Mouse (Mus musculus): Measurements from ENCODE around the gene Paqr6. TPM values are rescaled to one million over a fixed set of nuclear protein-coding genes. Genes with fewer than 3 reads are reported as not detected.

Paqr6 gene
- 0.85 TPM for polyA plus RNA-seq (2014; fragmentation: Illumina TruSeq; extraction: RNeasy Lipid Tissue Mini Kit (QIAGEN cat#74804); ENCODE audit: low read depth, low replicate concordance)

DNA sequence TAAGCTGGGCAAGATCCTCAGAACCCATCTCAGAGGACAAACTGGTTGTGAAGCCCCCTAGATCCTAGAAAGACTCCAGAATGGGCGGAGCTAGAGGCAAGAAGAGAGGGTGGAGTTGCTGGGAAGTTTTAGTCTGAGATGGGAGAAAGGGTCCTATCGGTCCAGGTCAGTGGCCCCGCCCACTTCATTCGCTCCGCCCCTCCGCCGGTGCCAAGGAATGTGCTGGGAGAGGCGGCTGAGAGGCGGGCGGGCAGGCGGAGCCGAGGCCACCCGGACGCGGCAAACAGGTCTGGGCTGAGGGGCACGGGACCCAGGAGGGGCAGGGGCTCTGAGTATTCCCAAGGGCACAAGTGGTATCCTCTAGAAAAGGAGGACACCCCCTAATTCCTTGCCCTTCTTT is at the start of gene Paqr6:
TSS of gene Paqr6 (plus strand) at position 248 of the 400 bp plus-strand sequence.

DNA sequence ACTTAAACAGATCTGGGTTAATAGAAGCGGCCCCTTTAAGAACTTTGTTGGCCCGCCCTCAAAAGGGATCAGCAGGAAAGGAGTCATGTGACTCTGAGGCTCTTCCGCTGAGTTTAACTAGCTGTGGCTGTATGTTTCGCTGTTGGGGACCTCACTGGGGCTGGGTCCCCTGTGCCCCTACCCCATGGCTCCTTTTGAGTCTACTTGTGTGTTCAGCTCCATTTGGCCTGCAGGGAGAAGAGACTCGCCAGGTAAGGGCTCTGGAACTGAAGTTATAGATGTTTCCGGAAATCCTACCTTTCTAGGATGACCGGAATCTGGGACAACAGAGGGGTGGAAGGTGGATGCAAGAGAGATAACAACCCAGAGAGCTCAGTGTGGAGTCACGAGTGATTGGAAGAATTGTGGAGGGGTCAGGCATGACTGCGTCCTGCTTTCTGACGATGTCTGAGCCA is 39.4 kb upstream of the Paqr6 start, which contains the start of gene Glmp:
TSS of gene Glmp (plus strand) at position 73 of the 455 bp plus-strand sequence.

DNA sequence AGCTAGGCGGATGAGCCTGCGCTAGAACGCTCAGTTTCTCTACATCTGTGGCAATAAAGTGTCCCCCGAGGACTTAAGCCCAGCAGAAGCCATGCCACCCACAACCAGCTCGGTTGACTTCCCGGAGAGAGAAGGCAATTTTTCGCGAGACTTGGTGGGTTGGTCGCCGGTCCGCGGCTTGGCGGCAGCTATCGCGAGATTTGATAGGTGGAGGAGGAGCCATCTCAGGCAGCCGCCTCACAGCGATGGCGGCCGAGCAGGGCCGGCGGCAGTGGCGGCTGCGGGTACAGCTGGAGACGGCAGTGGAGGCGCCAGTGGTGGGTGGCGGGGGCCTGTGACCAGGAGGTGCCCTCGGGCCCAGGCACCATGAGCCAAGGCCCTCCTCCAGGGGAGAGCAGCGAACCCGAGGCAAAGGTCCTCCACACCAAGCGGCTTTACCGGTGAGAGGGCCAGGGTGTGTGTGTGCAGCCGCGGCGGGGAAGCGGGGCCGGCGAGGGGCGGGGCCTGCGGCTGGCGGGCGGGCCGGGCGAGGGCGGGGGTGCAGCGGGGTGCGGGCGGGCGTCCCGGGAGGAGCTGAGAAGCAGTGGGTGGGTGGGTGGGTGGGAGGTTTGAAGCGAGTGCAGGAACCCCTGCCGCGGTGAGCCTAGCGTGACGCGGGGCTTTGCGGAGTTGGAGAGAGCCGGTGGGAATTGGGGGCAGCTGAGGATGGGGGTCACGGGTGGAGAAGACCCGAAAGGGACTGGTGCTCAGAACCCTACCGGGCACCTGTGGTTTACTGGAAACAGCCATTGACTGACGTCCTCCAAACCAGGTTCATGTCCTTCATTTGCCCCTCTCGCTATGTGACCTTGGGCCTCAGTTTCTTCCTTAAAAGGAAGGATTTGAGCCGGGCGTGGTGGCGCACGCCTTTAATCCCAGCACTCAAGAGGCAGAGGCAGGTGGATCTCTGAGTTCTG is 28.0 kb upstream of the Paqr6 start, which contains the start of the genes Tmem79 and Smg5:
TSS of gene Tmem79 (minus strand) at position 91 of the 956 bp plus-strand sequence.
TSS of gene Smg5 (plus strand) at position 203 of the 956 bp plus-strand sequence.

GRCm38 (mm10) chr3:88372643-88373042 is 8.3 kb downstream of the Paqr6 start, which contains the start of gene Bglap3:
Gene Bglap3 (minus strand): TSS chr3:88372743.

DNA sequence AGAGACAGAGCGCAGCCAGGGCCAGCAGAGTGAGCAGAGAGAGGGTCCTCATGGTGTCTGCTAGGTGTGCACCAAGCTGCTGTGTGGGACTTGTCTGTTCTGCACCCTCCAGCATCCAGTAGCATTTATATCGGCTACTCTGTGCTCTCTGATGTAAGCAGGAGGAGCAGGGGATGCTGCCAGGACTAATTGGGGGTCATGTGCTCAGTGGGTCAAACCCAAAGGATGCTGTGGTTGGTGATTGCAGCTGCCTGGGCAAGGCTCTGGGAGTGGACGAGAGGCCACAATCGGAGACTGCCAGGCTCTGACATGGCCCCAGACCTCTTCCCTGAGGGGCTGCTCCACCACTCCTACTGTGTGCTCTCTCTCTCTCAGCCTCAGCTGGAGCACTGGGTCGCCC is 14.2 kb downstream of the Paqr6 start, which contains the start of gene Bglap2:
TSS of gene Bglap2 (minus strand) at position 101 of the 400 bp plus-strand sequence.

GRCm38 (mm10) chr3:88384364-88384763 is 20.0 kb downstream of the Paqr6 start, which contains the start of gene Bglap:
Gene Bglap (minus strand): TSS chr3:88384464.

GRCm38 (mm10) chr3:88409741-88410644 is 45.6 kb downstream of the Paqr6 start, which contains the start of gene Pmf1:
Gene Pmf1 (minus strand): TSS chr3:88410331.

Other genes starting within 250 kb of the Paqr6 start
- 18.0 TPM for gene Mef2d, start 222.2 kb upstream of the Paqr6 start, polyA plus RNA-seq (2014; fragmentation: Illumina TruSeq; extraction: RNeasy Lipid Tissue Mini Kit (QIAGEN cat#74804); ENCODE audit: low read depth, low replicate concordance)
- not detected for gene Rhbg, start 109.9 kb upstream of the Paqr6 start, polyA plus RNA-seq (2014; fragmentation: Illumina TruSeq; extraction: RNeasy Lipid Tissue Mini Kit (QIAGEN cat#74804); ENCODE audit: low read depth, low replicate concordance)
- not detected for gene Gm38392, start 77.4 kb upstream of the Paqr6 start, polyA plus RNA-seq (2014; fragmentation: Illumina TruSeq; extraction: RNeasy Lipid Tissue Mini Kit (QIAGEN cat#74804); ENCODE audit: low read depth, low replicate concordance)
- 3.9 TPM for gene Tsacc, start 67.6 kb upstream of the Paqr6 start, polyA plus RNA-seq (2014; fragmentation: Illumina TruSeq; extraction: RNeasy Lipid Tissue Mini Kit (QIAGEN cat#74804); ENCODE audit: low read depth, low replicate concordance)
- 72.4 TPM for gene Cct3, start 67.5 kb upstream of the Paqr6 start, polyA plus RNA-seq (2014; fragmentation: Illumina TruSeq; extraction: RNeasy Lipid Tissue Mini Kit (QIAGEN cat#74804); ENCODE audit: low read depth, low replicate concordance)
- 3.2 TPM for gene Glmp, start 39.6 kb upstream of the Paqr6 start, polyA plus RNA-seq (2014; fragmentation: Illumina TruSeq; extraction: RNeasy Lipid Tissue Mini Kit (QIAGEN cat#74804); ENCODE audit: low read depth, low replicate concordance)
- gene Tmem79, start 28.4 kb upstream of the Paqr6 start, polyA plus RNA-seq (2014; fragmentation: Illumina TruSeq; extraction: RNeasy Lipid Tissue Mini Kit (QIAGEN cat#74804); ENCODE audit: low read depth, low replicate concordance): 2.1 TPM
- gene Smg5, start 28.3 kb upstream of the Paqr6 start, polyA plus RNA-seq (2014; fragmentation: Illumina TruSeq; extraction: RNeasy Lipid Tissue Mini Kit (QIAGEN cat#74804); ENCODE audit: low read depth, low replicate concordance): 28.6 TPM
- gene Bglap3, start 8.2 kb downstream of the Paqr6 start, polyA plus RNA-seq (2014; fragmentation: Illumina TruSeq; extraction: RNeasy Lipid Tissue Mini Kit (QIAGEN cat#74804); ENCODE audit: low read depth, low replicate concordance): 4.0 TPM
- not detected for gene Bglap2, start 14.1 kb downstream of the Paqr6 start, polyA plus RNA-seq (2014; fragmentation: Illumina TruSeq; extraction: RNeasy Lipid Tissue Mini Kit (QIAGEN cat#74804); ENCODE audit: low read depth, low replicate concordance)
- gene Bglap, start 19.9 kb downstream of the Paqr6 start, polyA plus RNA-seq (2014; fragmentation: Illumina TruSeq; extraction: RNeasy Lipid Tissue Mini Kit (QIAGEN cat#74804); ENCODE audit: low read depth, low replicate concordance): not detected
- 3.8 TPM for gene Pmf1, start 45.7 kb downstream of the Paqr6 start, polyA plus RNA-seq (2014; fragmentation: Illumina TruSeq; extraction: RNeasy Lipid Tissue Mini Kit (QIAGEN cat#74804); ENCODE audit: low read depth, low replicate concordance)
- gene Slc25a44, start 60.6 kb downstream of the Paqr6 start, polyA plus RNA-seq (2014; fragmentation: Illumina TruSeq; extraction: RNeasy Lipid Tissue Mini Kit (QIAGEN cat#74804); ENCODE audit: low read depth, low replicate concordance): 9.8 TPM
- 128 TPM for gene Sema4a, start 96.6 kb downstream of the Paqr6 start, polyA plus RNA-seq (2014; fragmentation: Illumina TruSeq; extraction: RNeasy Lipid Tissue Mini Kit (QIAGEN cat#74804); ENCODE audit: low read depth, low replicate concordance)
- 24.9 TPM for gene Lmna, start 145.4 kb downstream of the Paqr6 start, polyA plus RNA-seq (2014; fragmentation: Illumina TruSeq; extraction: RNeasy Lipid Tissue Mini Kit (QIAGEN cat#74804); ENCODE audit: low read depth, low replicate concordance)
- gene Mex3a, start 167.8 kb downstream of the Paqr6 start, polyA plus RNA-seq (2014; fragmentation: Illumina TruSeq; extraction: RNeasy Lipid Tissue Mini Kit (QIAGEN cat#74804); ENCODE audit: low read depth, low replicate concordance): 1.3 TPM
- gene Rab25, start 183.7 kb downstream of the Paqr6 start, polyA plus RNA-seq (2014; fragmentation: Illumina TruSeq; extraction: RNeasy Lipid Tissue Mini Kit (QIAGEN cat#74804); ENCODE audit: low read depth, low replicate concordance): 16.6 TPM
- 6.8 TPM for gene Lamtor2, start 188.5 kb downstream of the Paqr6 start, polyA plus RNA-seq (2014; fragmentation: Illumina TruSeq; extraction: RNeasy Lipid Tissue Mini Kit (QIAGEN cat#74804); ENCODE audit: low read depth, low replicate concordance)
- 18.9 TPM for gene Ubqln4, start 189.2 kb downstream of the Paqr6 start, polyA plus RNA-seq (2014; fragmentation: Illumina TruSeq; extraction: RNeasy Lipid Tissue Mini Kit (QIAGEN cat#74804); ENCODE audit: low read depth, low replicate concordance)
- 23.4 TPM for gene Ssr2, start 211.3 kb downstream of the Paqr6 start, polyA plus RNA-seq (2014; fragmentation: Illumina TruSeq; extraction: RNeasy Lipid Tissue Mini Kit (QIAGEN cat#74804); ENCODE audit: low read depth, low replicate concordance)
- gene Arhgef2, start 241.4 kb downstream of the Paqr6 start, polyA plus RNA-seq (2014; fragmentation: Illumina TruSeq; extraction: RNeasy Lipid Tissue Mini Kit (QIAGEN cat#74804); ENCODE audit: low read depth, low replicate concordance): 22.3 TPM